ENCODE assay signal across 9 mouse cellular contexts in the genomic region with DNA sequence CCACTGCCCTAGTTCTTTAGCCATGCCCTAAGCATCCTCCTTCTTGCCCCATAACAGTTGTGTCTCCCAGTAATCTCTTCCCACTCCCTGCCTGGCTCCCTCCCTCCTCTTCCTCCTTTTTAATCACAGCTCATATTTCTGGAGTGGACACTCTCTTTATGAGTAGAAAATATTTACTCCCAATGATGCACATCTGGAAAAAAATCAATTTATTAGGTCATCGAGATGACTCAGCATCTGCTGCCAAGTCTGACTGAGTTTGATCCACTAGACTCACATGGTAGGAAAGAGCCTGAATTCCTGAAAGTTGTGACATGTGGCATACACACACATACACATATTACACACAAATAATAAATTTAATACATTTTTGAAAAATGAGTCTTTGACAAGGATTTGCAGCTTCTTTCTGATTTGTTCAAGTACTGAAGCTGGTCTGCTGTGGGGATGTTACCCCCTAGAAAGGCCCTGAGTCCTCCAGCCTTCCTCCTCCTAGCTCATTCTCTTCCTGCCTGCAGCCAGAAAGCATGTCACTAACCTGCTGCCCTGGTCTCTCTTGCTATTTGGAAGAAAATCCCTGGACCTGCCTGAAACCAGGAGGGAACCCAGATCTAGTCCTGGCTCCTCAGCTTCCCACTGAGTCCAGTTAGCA. TPM values are rescaled to one million over a fixed set of nuclear protein-coding genes. Genes with fewer than 3 reads are reported as not detected.
A peak's percentile ranks its signal among the peaks of the same experiment; 100 is the strongest.
DNase-seq lines count a peak whose midpoint lies in the region; ATAC-seq lines count a peak whose summit lies in the region.
"Had no signal": no experiment of that assay in that cellular context is flagged by ENCODE, and none has a peak within 500 bp of the region (broad histone marks: within the 10 kb centered on the region; RNA-seq: fewer than 3 reads in every experiment).

No protein-coding gene starts in this region.

- peaks cover 2% of the 10 kb centered on the region; the same call in 1 of the 2 replicates for H3K4me1 ChIP-seq in heart, embryonic 11.5 days (ENCODE audit: control insufficient read depth, insufficient read depth, low read length)
- H3K4me1 ChIP-seq in embryonic facial prominence, embryonic 10.5 days: peaks cover 15% of the 10 kb centered on the region
- H3K4me1 ChIP-seq in hindbrain, embryonic 14.5 days (replicated peaks; ENCODE audit: control insufficient read depth, insufficient read depth, low read length): peaks cover 6% of the 10 kb centered on the region
- peaks cover 13% of the 10 kb centered on the region for H3K4me1 ChIP-seq in midbrain, embryonic 13.5 days (replicated peaks)

- H3K4me3 ChIP-seq in heart, embryonic 11.5 days (ENCODE audit: low read depth, low read length): peak overlapping the region; percentile 53; the same call in 1 of the 2 replicates
- H3K4me3 ChIP-seq in embryonic facial prominence, embryonic 10.5 days: peak overlapping the region; percentile 58
- H3K4me3 ChIP-seq in hindbrain, embryonic 14.5 days (replicated peaks; ENCODE audit: low read length): peak overlapping the region; percentile 28
- peak overlapping the region; percentile 40 for H3K4me3 ChIP-seq in midbrain, embryonic 13.5 days (replicated peaks)

- no peaks in the 10 kb centered on the region for H3K9me3 ChIP-seq in heart, embryonic 11.5 days (replicated peaks; ENCODE audit: control insufficient read depth, low read length)
- H3K9me3 ChIP-seq in embryonic facial prominence, embryonic 10.5 days: no peaks in the 10 kb centered on the region
- no peaks in the 10 kb centered on the region for H3K9me3 ChIP-seq in hindbrain, embryonic 14.5 days (ENCODE audit: control insufficient read depth, low read length)
- no peaks in the 10 kb centered on the region for H3K9me3 ChIP-seq in midbrain, embryonic 13.5 days

- H3K36me3 ChIP-seq in heart, embryonic 11.5 days (ENCODE audit: control insufficient read depth, insufficient read depth, low read length): no peaks in the 10 kb centered on the region
- H3K36me3 ChIP-seq in embryonic facial prominence, embryonic 10.5 days (replicated peaks): peaks cover 8% of the 10 kb centered on the region
- H3K36me3 ChIP-seq in hindbrain, embryonic 14.5 days (replicated peaks; ENCODE audit: control insufficient read depth, insufficient read depth): peaks cover 2% of the 10 kb centered on the region
- no peaks in the 10 kb centered on the region; the same call in 1 of the 2 replicates for H3K36me3 ChIP-seq in midbrain, embryonic 13.5 days

- H3K27me3 ChIP-seq in heart, embryonic 11.5 days (ENCODE audit: control insufficient read depth, insufficient read depth, low read length): no peaks in the 10 kb centered on the region
- H3K27me3 ChIP-seq in embryonic facial prominence, embryonic 10.5 days (replicated peaks; ENCODE audit: low read depth, poor library complexity, severe bottlenecking): no peaks in the 10 kb centered on the region
- H3K27me3 ChIP-seq in hindbrain, embryonic 14.5 days (ENCODE audit: control insufficient read depth, insufficient read depth, low read length): no peaks in the 10 kb centered on the region
- H3K27me3 ChIP-seq in midbrain, embryonic 13.5 days: no peaks in the 10 kb centered on the region

- 88% methylated on average over 1 of the region's 1 CpGs for WGBS in heart, embryonic 11.5 days (ENCODE audit: insufficient replicate concordance)
- WGBS in embryonic facial prominence, embryonic 10.5 days: 85% methylated on average over 1 of the region's 1 CpGs
- 89% methylated on average over 1 of the region's 1 CpGs for WGBS in hindbrain, embryonic 14.5 days
- 100% methylated on average over 1 of the region's 1 CpGs for WGBS in midbrain, embryonic 13.5 days

- H3K4me2 ChIP-seq in heart, embryonic 11.5 days: peak overlapping the region; percentile 83
- peak overlapping the region; percentile 51 for H3K4me2 ChIP-seq in hindbrain, embryonic 14.5 days (replicated peaks)
- peak overlapping the region; percentile 60 for H3K4me2 ChIP-seq in midbrain, embryonic 13.5 days (replicated peaks)

- peak overlapping the region; percentile 66 for H3K9ac ChIP-seq in heart, embryonic 11.5 days (ENCODE audit: low read depth, low read length)
- peak overlapping the region; percentile 45 for H3K9ac ChIP-seq in hindbrain, embryonic 14.5 days
- peak overlapping the region; percentile 56; the same call in 1 of the 2 replicates for H3K9ac ChIP-seq in midbrain, embryonic 13.5 days (replicated peaks)

- DNase-seq in heart, postnatal 25 days (ENCODE audit: low spot score): no peak
- no peak for DNase-seq in embryonic facial prominence, embryonic 10.5 days (ENCODE audit: low spot score)
- DNase-seq in hindbrain, embryonic 14.5 days (ENCODE audit: low spot score): no peak
- no peak for DNase-seq in adrenal gland, adult 18-20 months (ENCODE audit: low spot score in 2 of 2)
- DNase-seq in adrenal gland, postnatal 25 days: no peak
- no peak for DNase-seq in spleen, postnatal 14 days (ENCODE audit: low spot score in 2 of 2)

- H3K27ac ChIP-seq in heart, embryonic 11.5 days (ENCODE audit: low read depth, low read length): peak overlapping the region; percentile 62; the same call in 1 of the 2 replicates
- peak overlapping the region; percentile 67 for H3K27ac ChIP-seq in embryonic facial prominence, embryonic 10.5 days (replicated peaks)
- H3K27ac ChIP-seq in hindbrain, embryonic 14.5 days: peak overlapping the region; percentile 22; the same call in 1 of the 2 replicates
- H3K27ac ChIP-seq in midbrain, embryonic 13.5 days: no peak overlapping the region

- peak; percentile 17; the same call in 1 of the 2 replicates for ATAC-seq in heart, embryonic 11.5 days (replicated peaks; ENCODE audit: insufficient number of reproducible peaks, low FRiP score, low TSS enrichment)
- no peak for ATAC-seq in hindbrain, embryonic 14.5 days (ENCODE audit: low FRiP score)
- peak; percentile 80 for ATAC-seq in midbrain, embryonic 13.5 days

- intact Hi-C loops in heart, postnatal 25 days (cut with DNase I): loop anchor here (2.0 kb wide), 1 partner anchor 14 kb away; no protein-coding TSS in a partner anchor

RNA-seq across cellular contexts. Expression of a gene that starts 27.0 kb away (rescaled TPM):
- 0.09 and 0.49 TPM in 2 replicates for polyA plus RNA-seq in heart, embryonic 11.5 days (2014; fragmentation: Nextera tagmentation; extraction: Ambion mirVana)
- total RNA-seq in heart, postnatal 25 days (2021): not detected
- not detected in 2 replicates for polyA plus RNA-seq in embryonic facial prominence, embryonic 10.5 days (2016; fragmentation: Nextera tagmentation; extraction: Ambion mirVana)
- polyA plus RNA-seq in hindbrain, embryonic 14.5 days (2014; fragmentation: Nextera tagmentation; extraction: Ambion mirVana): not detected in 2 replicates
- polyA plus RNA-seq in midbrain, embryonic 13.5 days (2015; fragmentation: Nextera tagmentation; extraction: Ambion mirVana): not detected in 2 replicates
- total RNA-seq in adrenal gland, adult 18-20 months (2021): not detected
- 1.3 TPM in 1 of 2 replicates, not detected in the other for total RNA-seq in adrenal gland, postnatal 25 days (2021)
- total RNA-seq: neutrophil, adult 5-6 weeks had no signal

RNA-seq across cellular contexts. Expression of a gene that starts 27.2 kb away (rescaled TPM):
- 26.3 and 30.0 TPM in 2 replicates for polyA plus RNA-seq in heart, embryonic 11.5 days (2014; fragmentation: Nextera tagmentation; extraction: Ambion mirVana)
- total RNA-seq in heart, postnatal 25 days (2021): 1 to 10 TPM; 5.6 to 6.1 TPM
- polyA plus RNA-seq in embryonic facial prominence, embryonic 10.5 days (2016; fragmentation: Nextera tagmentation; extraction: Ambion mirVana): 19.3 and 21.4 TPM in 2 replicates
- 7.1 and 7.5 TPM in 2 replicates for polyA plus RNA-seq in hindbrain, embryonic 14.5 days (2014; fragmentation: Nextera tagmentation; extraction: Ambion mirVana)
- 9.5 TPM in 2 replicates for polyA plus RNA-seq in midbrain, embryonic 13.5 days (2015; fragmentation: Nextera tagmentation; extraction: Ambion mirVana)
- total RNA-seq in adrenal gland, adult 18-20 months (2021): 1 to 10 TPM; 3.2 to 4.8 TPM
- 6.3 and 6.7 TPM in 2 replicates for total RNA-seq in adrenal gland, postnatal 25 days (2021)
